Mouse (Mus musculus) intestine, postnatal 0 days (tissue): ENCODE measurements around the gene Stx6. TPM values are rescaled to one million over a fixed set of nuclear protein-coding genes. Genes with fewer than 3 reads are reported as not detected.
A peak's percentile ranks its signal among the peaks of the same experiment; 100 is the strongest.

ENCODE experiments used
- ATAC-seq: fragments of 200-750 bp; cut with Nextera tagmentation; 2 replicates; pipeline ENCODE4 v1.8.0; 2017; ENCODE audit warnings: mild to moderate bottlenecking, moderate TSS enrichment, moderate library complexity
- H3K27ac ChIP-seq: fragments of 300-500 bp; sonication (generic); 2 replicates; pipeline ENCODE4 v1.5.1; 2014; ENCODE audit warnings: mild to moderate bottlenecking, low read depth, low read length, moderate library complexity
- H3K27me3 ChIP-seq: fragments of 300-500 bp; sonication (generic); replicated peaks from 2 replicates; pipeline ENCODE4 v1.6.1; 2014; ENCODE audit warnings: low read length, mixed read lengths; ENCODE audit not compliant: control insufficient read depth, insufficient read depth
- H3K36me3 ChIP-seq: fragments of 300-500 bp; sonication (generic); 2 replicates; pipeline ENCODE4 v1.6.1; 2014; ENCODE audit warnings: mild to moderate bottlenecking, moderate library complexity; ENCODE audit not compliant: control insufficient read depth, insufficient read depth
- H3K4me1 ChIP-seq: fragments of 300-500 bp; sonication (generic); replicated peaks from 2 replicates; pipeline ENCODE4 v1.6.1; 2014; ENCODE audit warnings: antibody characterized with exemption, low read length, mixed read lengths; ENCODE audit not compliant: control insufficient read depth, insufficient read depth
- H3K4me2 ChIP-seq: fragments of 300-500 bp; sonication (generic); replicated peaks from 2 replicates; pipeline ENCODE4 v1.6.1; 2014; ENCODE audit warnings: low read depth, mild to moderate bottlenecking, moderate library complexity
- H3K4me3 ChIP-seq: fragments of 300-500 bp; sonication (generic); 2 replicates; pipeline ENCODE4 v1.5.1; 2014; ENCODE audit warnings: low read depth, low read length
- H3K9ac ChIP-seq: fragments of 300-500 bp; sonication (generic); 2 replicates; pipeline ENCODE4 v1.6.1; 2014; ENCODE audit warnings: mild to moderate bottlenecking, low read depth, low read length
- H3K9me3 ChIP-seq: fragments of 300-500 bp; sonication (generic); 2 replicates; pipeline ENCODE4 v1.6.1; 2016; ENCODE audit warnings: mixed run types; ENCODE audit not compliant: control insufficient read depth
- CTCF ChIP-seq: sonication (generic); IDR thresholded peaks from 2 replicates; pipeline ENCODE4 v1.5.1; 2016; ENCODE audit warnings: low read depth, mild to moderate bottlenecking, control low read depth, antibody characterized with exemption, moderate library complexity
- WGBS: fragments of 180-500 bp; shearing (Covaris S2); extraction: QIAGEN DNeasy Blood & Tissue Kit; methylation state at CpG from one replicate; pipeline ENCODE4 v1.1.7; 2014; 5-methylcytosine and 5-hydroxymethylcytosine counted together
- polyA plus RNA-seq: library from polyadenylated mRNA; unstranded; fragments of >200 nt; fragmentation: Nextera tagmentation; extraction: Ambion mirVana; gene quantifications from 2 replicates; pipeline ENCODE4 v1.2.1, GENCODE M21; 2015

Stx6 gene
- 25.2 and 28.3 TPM in 2 replicates for polyA plus RNA-seq

- Histone ChIP-seq H3K9me3 (no peaks in the 10 kb centered on the region), H3K27ac (peak within 1 kb of the TSS; percentile 75), H3K27me3 (no peaks in the 10 kb centered on the region; the same call in 1 of the 2 replicates), H3K9ac (peak within 1 kb of the TSS; percentile 83), H3K36me3 (no peaks in the 10 kb centered on the region), H3K4me1 (no peaks in the 10 kb centered on the region), H3K4me3 (peak within 1 kb of the TSS; percentile 99), H3K4me2 (peak within 1 kb of the TSS; percentile 90)
- peak; percentile 98 for ATAC-seq
- WGBS, result under 1% methylated on average over 46 of the region's 48 CpGs
- TF ChIP-seq CTCF, result no peak
These were observed at the start of gene Stx6 for GRCm38 (mm10) chr1:155158141-155158969. Stx6 (plus strand) TSS chr1:155158715.

DNA sequence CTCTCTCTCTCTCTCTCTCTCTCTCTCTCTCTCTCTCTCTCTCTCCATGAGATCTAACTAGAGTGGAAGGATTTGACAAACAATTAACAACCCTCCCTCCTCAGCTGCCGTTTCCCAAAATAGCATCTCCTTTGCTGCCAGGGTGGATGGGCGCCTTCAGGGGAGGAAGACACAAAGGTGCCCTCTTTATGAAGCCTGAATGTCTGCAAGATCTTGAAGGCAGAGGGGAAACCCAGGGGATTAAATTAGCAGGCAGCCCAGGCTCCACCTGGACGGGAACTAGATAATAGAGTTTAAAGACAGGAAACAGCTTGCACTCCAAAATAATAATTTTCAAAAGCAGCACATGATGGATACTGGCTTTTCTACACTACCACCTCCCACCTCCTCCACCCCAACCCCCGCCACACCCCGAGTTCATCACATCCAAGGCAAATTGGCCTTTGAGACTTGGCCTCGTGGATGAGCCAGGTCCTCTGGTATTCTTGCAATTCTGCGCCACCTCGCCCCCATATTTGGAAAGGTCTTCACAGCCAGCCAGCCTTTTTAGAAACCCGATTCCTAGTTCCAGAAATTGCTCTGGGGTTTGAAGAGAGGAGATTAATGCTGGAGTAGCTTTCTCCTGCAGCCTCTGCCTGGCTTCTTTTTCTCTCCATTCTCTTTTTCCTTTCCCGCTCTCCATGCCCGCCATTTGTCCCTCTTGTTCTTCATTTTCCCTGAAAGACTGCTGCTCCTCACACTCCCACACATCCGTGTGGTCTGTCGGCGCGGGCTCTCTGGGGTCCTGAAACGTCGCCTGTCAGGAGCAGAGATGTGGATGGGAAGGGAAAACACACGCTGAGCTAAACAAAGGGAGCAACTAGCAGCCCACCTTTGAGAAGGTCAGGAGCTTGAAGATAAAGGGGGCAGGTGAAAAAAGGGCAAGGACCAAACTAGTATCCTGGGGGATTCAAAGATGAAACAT lies 48.8 kb upstream of the Stx6 start:
- Histone ChIP-seq H3K4me3 (no peak overlapping the region), H3K27me3 (no peaks in the 10 kb centered on the region), H3K4me2 (no peak overlapping the region), H3K9me3 (no peaks in the 10 kb centered on the region), H3K27ac (no peak overlapping the region; the same call in 1 of the 2 replicates), H3K4me1 (no peaks in the 10 kb centered on the region), H3K36me3 (no peaks in the 10 kb centered on the region), H3K9ac (no peak overlapping the region)
- ATAC-seq, result no peak
- 44% methylated on average over 18 of the region's 18 CpGs for WGBS
- no peak for TF ChIP-seq CTCF

DNA sequence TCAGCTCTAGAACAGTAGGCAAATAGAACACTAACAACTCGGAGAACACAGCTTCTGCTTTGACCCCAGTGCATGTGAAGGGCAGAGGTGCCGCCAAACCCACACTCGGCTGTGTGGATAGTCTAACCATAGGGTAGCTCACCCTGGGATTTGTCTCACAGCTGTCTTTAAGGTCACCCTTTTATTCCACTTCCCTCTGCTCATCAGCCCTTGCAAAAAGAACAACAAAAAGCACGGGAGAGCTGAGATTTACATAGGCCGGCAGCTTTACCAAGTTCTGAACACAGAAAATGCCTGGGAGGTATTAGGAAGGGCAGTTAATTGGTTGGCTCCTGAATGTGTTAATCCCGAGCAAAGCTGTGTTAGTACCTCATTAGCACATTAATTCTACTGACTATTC lies 47.0 kb upstream of the Stx6 start:
- WGBS, result 73% methylated on average over 6 of the region's 6 CpGs
- Histone ChIP-seq H3K36me3 (no peaks in the 10 kb centered on the region), H3K27ac (no peak overlapping the region), H3K4me1 (no peaks in the 10 kb centered on the region), H3K4me3 (no peak overlapping the region), H3K9ac (no peak overlapping the region), H3K9me3 (no peaks in the 10 kb centered on the region), H3K4me2 (no peak overlapping the region), H3K27me3 (no peaks in the 10 kb centered on the region)
- no peak for ATAC-seq
- TF ChIP-seq CTCF, result no peak

GRCm38 (mm10) chr1:155112118-155112517 lies 46.4 kb upstream of the Stx6 start:
- Histone ChIP-seq H3K4me3 (no peak overlapping the region), H3K4me2 (no peak overlapping the region), H3K9me3 (no peaks in the 10 kb centered on the region), H3K4me1 (no peaks in the 10 kb centered on the region), H3K27me3 (no peaks in the 10 kb centered on the region), H3K36me3 (no peaks in the 10 kb centered on the region), H3K9ac (no peak overlapping the region), H3K27ac (no peak overlapping the region)
- no peak for TF ChIP-seq CTCF
- WGBS, result 63% methylated on average over 4 of the region's 4 CpGs
- no peak for ATAC-seq

DNA sequence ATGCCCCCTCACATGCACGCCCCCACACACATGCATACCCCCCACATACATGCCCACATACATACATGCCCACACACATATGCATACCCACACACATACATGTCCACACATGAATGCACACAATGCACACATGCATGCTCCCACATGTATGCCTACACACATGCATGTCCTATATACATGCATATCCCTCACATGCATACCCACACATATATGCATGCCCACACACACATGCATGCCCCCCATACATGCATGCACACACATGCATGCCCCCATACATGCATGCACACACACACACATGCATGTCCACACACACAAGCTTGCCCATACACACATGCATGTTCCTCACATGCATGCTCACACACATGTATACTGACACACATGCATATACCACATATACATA lies 45.6 kb upstream of the Stx6 start:
- no peak overlapping the region for H3K9ac ChIP-seq
- ATAC-seq, result no peak; the same call in 1 of the 2 replicates
- H3K36me3 ChIP-seq, result no peaks in the 10 kb centered on the region
- no peaks in the 10 kb centered on the region for H3K9me3 ChIP-seq
- no peak overlapping the region for H3K27ac ChIP-seq
- no peak for TF ChIP-seq CTCF
- WGBS, result 88% methylated on average over 1 of the region's 1 CpGs
- H3K4me1 ChIP-seq, result no peaks in the 10 kb centered on the region
- no peak overlapping the region for H3K4me3 ChIP-seq
- no peak overlapping the region for H3K4me2 ChIP-seq
- no peaks in the 10 kb centered on the region for H3K27me3 ChIP-seq

GRCm38 (mm10) chr1:155113946-155114345 lies 44.6 kb upstream of the Stx6 start:
- H3K9ac ChIP-seq, result no peak overlapping the region

More at GRCm38 (mm10) chr1:155113946-155114345, 44.6 kb upstream of the Stx6 start:
- H3K36me3 ChIP-seq, result no peaks in the 10 kb centered on the region
- no peak for ATAC-seq
- WGBS, result 11% methylated on average over 3 of the region's 3 CpGs
- no peak overlapping the region for H3K4me3 ChIP-seq
- TF ChIP-seq CTCF, result no peak
- no peak overlapping the region for H3K27ac ChIP-seq
- H3K4me1 ChIP-seq, result no peaks in the 10 kb centered on the region
- H3K27me3 ChIP-seq, result no peaks in the 10 kb centered on the region
- H3K9me3 ChIP-seq, result no peaks in the 10 kb centered on the region
- H3K4me2 ChIP-seq, result no peak overlapping the region
